Mouse (Mus musculus) spleen, adult 2 months (tissue): Measurements from ENCODE around the gene Msl1. TPM values are rescaled to one million over a fixed set of nuclear protein-coding genes. Genes with fewer than 3 reads are reported as not detected.

Experiments used
- DNase-seq, 2 experiments: peaks; one replicate each; pipeline versions ENCODE4 v3.0.0 to v3.0.0-alpha.2; 2012 to 2021; ENCODE audit warnings: low spot score in 2 of 2, low read depth in 1 of 2
- H3K27ac ChIP-seq: fragments of 200-500 bp; 2 replicates; pipeline ENCODE4 v1.5.1; 2012; ENCODE audit warnings: low read length, inconsistent platforms; ENCODE audit not compliant: insufficient read depth
- H3K27me3 ChIP-seq: fragments of 200-500 bp; 2 replicates; pipeline ENCODE4 v1.6.1; 2012; ENCODE audit warnings: mild to moderate bottlenecking, moderate library complexity, low read length, inconsistent platforms; ENCODE audit not compliant: control insufficient read depth, insufficient read depth
- H3K36me3 ChIP-seq: fragments of 200-500 bp; 2 replicates; pipeline ENCODE4 v1.6.1; 2012; ENCODE audit warnings: mild to moderate bottlenecking, low read length, inconsistent platforms; ENCODE audit not compliant: control insufficient read depth, insufficient read depth
- H3K4me1 ChIP-seq: fragments of 200-500 bp; 2 replicates; pipeline ENCODE4 v1.6.1; 2011; ENCODE audit warnings: inconsistent platforms; ENCODE audit not compliant: control insufficient read depth, insufficient read depth, insufficient read length
- H3K4me3 ChIP-seq: fragments of 200-500 bp; 2 replicates; pipeline ENCODE4 v1.5.1; 2011; ENCODE audit warnings: mild to moderate bottlenecking, inconsistent platforms; ENCODE audit not compliant: insufficient read depth, insufficient read length; ENCODE audit errors: extremely low read depth
- CTCF ChIP-seq: fragments of 200-500 bp; IDR thresholded peaks from 2 replicates; pipeline ENCODE4 v1.5.1; 2011; ENCODE audit warnings: mild to moderate bottlenecking, inconsistent platforms; ENCODE audit not compliant: insufficient read depth, insufficient read length, insufficient replicate concordance; ENCODE audit errors: extremely low read depth
- POLR2A ChIP-seq: fragments of 200-500 bp; IDR thresholded peaks from 2 replicates; pipeline ENCODE4 v1.6.1; 2011; ENCODE audit warnings: low read depth, low read length, inconsistent platforms
- WGBS: fragments of 180-500 bp; shearing (Covaris S2); methylation state at CpG from one replicate; pipeline ENCODE4 v1.1.7; 2018; 5-methylcytosine and 5-hydroxymethylcytosine counted together
- polyA plus RNA-seq: library from polyadenylated mRNA; depleted of rRNA; stranded (reverse); fragments of >200 nt; gene quantifications from 2 replicates; pipeline ENCODE4 v1.2.3, GENCODE M21; 2012

Msl1 gene
- polyA plus RNA-seq, 1 experiment = 23.3 TPM

DNA sequence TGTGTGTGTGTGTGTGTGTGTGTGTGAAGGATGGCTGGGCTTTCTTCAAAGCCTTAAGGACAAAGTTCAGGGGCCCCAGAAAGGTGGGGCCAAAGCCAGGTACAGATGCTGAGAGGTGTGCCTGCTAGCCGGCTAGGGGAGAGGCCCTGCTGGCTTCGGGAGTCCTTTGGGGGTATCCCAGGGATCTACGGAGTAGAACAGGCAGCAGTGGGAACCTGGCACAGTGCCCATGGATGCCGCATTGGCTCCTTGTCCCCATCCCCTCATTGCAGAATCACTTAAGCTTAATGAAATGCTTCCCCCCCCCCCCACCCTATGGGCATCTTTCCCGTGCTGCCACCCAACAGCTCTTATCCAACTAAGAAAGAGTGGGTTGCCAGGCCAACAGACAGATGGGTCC lies 45.6 kb upstream of the Msl1 start:
- H3K36me3 ChIP-seq = no peaks in the 10 kb centered on the region
- H3K27me3 ChIP-seq = no peaks in the 10 kb centered on the region
- TF ChIP-seq POLR2A = no peak
- TF ChIP-seq CTCF = no peak
- no peak overlapping the region for H3K27ac ChIP-seq
- WGBS = 71% methylated on average over 5 of the region's 5 CpGs
- DNase-seq = no peak
- H3K4me1 ChIP-seq = peaks cover 42% of the 10 kb centered on the region
- H3K4me3 ChIP-seq = no peak overlapping the region

GRCm38 (mm10) chr11:98750351-98751201 lies 44.7 kb upstream of the Msl1 start:
- no peaks in the 10 kb centered on the region for H3K27me3 ChIP-seq
- no peak overlapping the region for H3K27ac ChIP-seq
- peaks cover 42% of the 10 kb centered on the region for H3K4me1 ChIP-seq
- TF ChIP-seq CTCF = no peak
- no peak for TF ChIP-seq POLR2A
- WGBS = 27% methylated on average over 17 of the region's 17 CpGs
- no peaks in the 10 kb centered on the region for H3K36me3 ChIP-seq
- DNase-seq = no peak
- no peak overlapping the region for H3K4me3 ChIP-seq

GRCm38 (mm10) chr11:98751221-98751782 lies 44.0 kb upstream of the Msl1 start:
- no peak overlapping the region for H3K27ac ChIP-seq
- H3K4me3 ChIP-seq = no peak overlapping the region
- H3K27me3 ChIP-seq = no peaks in the 10 kb centered on the region
- H3K4me1 ChIP-seq = peaks cover 35% of the 10 kb centered on the region
- H3K36me3 ChIP-seq = no peaks in the 10 kb centered on the region
- no peak for DNase-seq
- TF ChIP-seq POLR2A (no peak), CTCF (no peak)
- WGBS = 48% methylated on average over 6 of the region's 6 CpGs

- Histone ChIP-seq H3K4me3 (no peak overlapping the region), H3K27ac (no peak overlapping the region), H3K4me1 (peaks cover 23% of the 10 kb centered on the region), H3K27me3 (no peaks in the 10 kb centered on the region), H3K36me3 (no peaks in the 10 kb centered on the region)
- DNase-seq = no peak
- WGBS = 78% methylated on average over 10 of the region's 10 CpGs
- no peak for TF ChIP-seq CTCF
- no peak for TF ChIP-seq POLR2A
Observed at GRCm38 (mm10) chr11:98752562-98753140, 42.7 kb upstream of the Msl1 start.

- Histone ChIP-seq H3K27me3 (no peaks in the 10 kb centered on the region), H3K36me3 (no peaks in the 10 kb centered on the region), H3K27ac (no peak overlapping the region), H3K4me1 (peaks cover 18% of the 10 kb centered on the region), H3K4me3 (no peak overlapping the region)
- no peak for DNase-seq
- TF ChIP-seq POLR2A (no peak), CTCF (no peak)
- WGBS = 95% methylated on average over 5 of the region's 5 CpGs
Observed at GRCm38 (mm10) chr11:98753264-98753663, 42.1 kb upstream of the Msl1 start.

DNA sequence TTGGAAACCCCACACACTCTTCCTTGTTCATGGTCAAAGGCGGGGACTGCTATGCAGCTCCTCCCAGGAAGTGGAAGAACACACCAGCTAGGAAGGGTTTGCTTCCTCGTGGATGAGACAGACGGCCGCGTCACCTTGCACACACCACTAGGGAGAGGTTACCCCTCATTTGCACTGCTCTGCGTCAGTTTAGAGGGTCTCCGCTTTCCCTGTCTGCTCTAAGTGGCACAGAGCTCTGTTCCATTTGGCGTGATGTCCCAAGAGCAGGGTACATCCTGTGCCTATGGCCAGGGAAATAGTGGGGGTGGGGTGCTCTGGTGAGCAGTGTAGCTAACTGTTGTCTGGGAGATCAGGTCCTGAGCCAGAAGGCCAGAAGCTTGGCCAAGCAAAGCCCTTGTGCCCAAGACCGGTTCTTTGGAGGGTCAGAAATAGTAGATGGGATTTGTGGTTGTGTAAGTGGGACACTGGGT lies 41.1 kb upstream of the Msl1 start:
- no peak for TF ChIP-seq CTCF
- WGBS = 76% methylated on average over 9 of the region's 9 CpGs
- H3K27me3 ChIP-seq = no peaks in the 10 kb centered on the region
- H3K4me1 ChIP-seq = peaks cover 17% of the 10 kb centered on the region
- H3K27ac ChIP-seq = no peak overlapping the region
- no peak overlapping the region; the same call in 1 of the 2 replicates for H3K4me3 ChIP-seq
- no peaks in the 10 kb centered on the region for H3K36me3 ChIP-seq
- DNase-seq = no peak

DNA sequence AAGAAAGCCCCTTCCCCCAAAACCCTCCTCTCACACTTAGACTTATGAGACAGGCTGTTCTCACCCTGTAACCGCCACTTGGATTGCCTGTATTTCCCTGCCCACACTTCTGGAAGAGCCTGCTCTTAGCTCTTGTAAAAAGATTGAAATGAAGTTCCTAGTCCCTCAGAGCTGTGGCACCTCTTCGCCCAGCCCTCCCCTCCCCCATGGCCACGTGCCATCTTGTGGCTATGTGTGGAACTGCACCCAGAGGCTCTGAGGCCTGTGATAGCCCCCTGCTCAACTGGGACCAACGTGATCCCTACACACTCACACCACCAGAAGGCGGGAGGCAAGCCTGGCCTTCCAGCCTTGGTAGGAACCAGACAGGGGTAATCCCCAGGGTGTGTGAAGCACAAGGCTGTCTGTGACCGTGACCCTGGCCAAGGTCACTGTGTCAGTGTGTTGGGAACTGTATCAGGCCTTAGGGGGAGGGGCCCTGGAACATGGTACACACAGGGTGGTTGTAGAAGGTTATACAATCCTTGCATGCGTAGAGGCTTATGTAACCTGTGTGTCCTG lies 40.6 kb upstream of the Msl1 start:
- TF ChIP-seq POLR2A (no peak), CTCF (peak; percentile 92)
- WGBS = 25% methylated on average over 7 of the region's 7 CpGs
- H3K4me1 ChIP-seq = peaks cover 17% of the 10 kb centered on the region
- H3K27me3 ChIP-seq = no peaks in the 10 kb centered on the region
- no peak overlapping the region for H3K4me3 ChIP-seq
- no peak overlapping the region for H3K27ac ChIP-seq
- no peaks in the 10 kb centered on the region for H3K36me3 ChIP-seq
- peak; percentile 43 to 64 for DNase-seq
